Mouse (Mus musculus) limb, embryonic 15.5 days (tissue): ENCODE measurements at regions not wholly inside any gene's neighbourhood (a gene's known extent, or its start where the extent isn't known, plus 50 kb on each side); places are given as distances from the start of the nearest gene placed in this dataset.
A peak's percentile ranks its signal among the peaks of the same experiment; 100 is the strongest.

Experiments used
- ATAC-seq: fragments of 200-750 bp; cut with Nextera tagmentation; 2 replicates; pipeline ENCODE4 v1.8.0; 2017; ENCODE audit warnings: low read depth, moderate TSS enrichment; ENCODE audit not compliant: insufficient number of reproducible peaks, low FRiP score, low TSS enrichment
- H3K27ac ChIP-seq: fragments of 300-500 bp; sonication (generic); 2 replicates; pipeline ENCODE4 v1.5.1; 2015; ENCODE audit warnings: moderate library complexity, mild to moderate bottlenecking, inconsistent platforms
- H3K27me3 ChIP-seq: fragments of 300-500 bp; sonication (generic); 2 replicates; pipeline ENCODE4 v1.6.1; 2015; ENCODE audit warnings: inconsistent platforms
- H3K36me3 ChIP-seq: fragments of 300-500 bp; sonication (generic); 2 replicates; pipeline ENCODE4 v1.6.1; 2015; ENCODE audit warnings: inconsistent platforms
- H3K4me1 ChIP-seq: fragments of 300-500 bp; sonication (generic); 2 replicates; pipeline ENCODE4 v1.6.1; 2015; ENCODE audit warnings: inconsistent platforms
- H3K4me2 ChIP-seq: fragments of 300-500 bp; sonication (generic); 2 replicates; pipeline ENCODE4 v1.6.1; 2015; ENCODE audit warnings: mild to moderate bottlenecking, inconsistent platforms
- H3K4me3 ChIP-seq: fragments of 300-500 bp; sonication (generic); 2 replicates; pipeline ENCODE4 v1.5.1; 2015; ENCODE audit warnings: mild to moderate bottlenecking, inconsistent platforms
- H3K9ac ChIP-seq: fragments of 300-500 bp; sonication (generic); 2 replicates; pipeline ENCODE4 v1.6.1; 2015; ENCODE audit warnings: inconsistent platforms
- H3K9me3 ChIP-seq: fragments of 300-500 bp; sonication (generic); 2 replicates; pipeline ENCODE4 v1.6.1; 2016; ENCODE audit warnings: inconsistent platforms
- WGBS: fragments of 180-500 bp; shearing (Covaris S2); methylation state at CpG from one replicate; pipeline ENCODE4 v1.1.7; 2015; 5-methylcytosine and 5-hydroxymethylcytosine counted together

DNA sequence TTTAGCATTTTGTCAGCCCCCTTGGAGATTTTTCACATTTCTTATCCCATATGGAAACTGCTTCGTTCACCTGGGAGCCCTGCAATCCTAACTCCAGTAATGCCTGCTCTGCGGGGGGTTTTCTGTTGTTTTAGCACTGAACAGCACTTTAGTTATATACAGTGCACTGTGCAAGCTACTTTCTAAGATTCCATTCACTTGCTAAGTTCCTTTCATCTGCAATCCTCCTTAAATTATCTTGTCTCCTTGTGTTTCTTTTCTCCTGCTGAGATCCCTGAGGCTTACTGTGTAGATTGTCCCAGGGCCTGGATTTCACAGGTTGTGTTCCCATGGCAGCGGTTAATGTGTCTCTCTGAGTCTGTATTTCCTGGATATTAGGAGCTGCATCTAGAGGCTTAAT, 173.3 kb upstream of the Elac2 start:
- no peak overlapping the region for H3K27ac ChIP-seq
- no peak overlapping the region for H3K4me3 ChIP-seq
- 68% methylated on average over 3 of the region's 3 CpGs for WGBS
- H3K4me2 ChIP-seq, result no peak overlapping the region
- H3K9me3 ChIP-seq, result no peaks in the 10 kb centered on the region
- H3K36me3 ChIP-seq, result no peaks in the 10 kb centered on the region
- H3K9ac ChIP-seq, result no peak overlapping the region
- H3K4me1 ChIP-seq, result peaks cover 10% of the 10 kb centered on the region
- peaks cover 7% of the 10 kb centered on the region; the same call in 1 of the 2 replicates for H3K27me3 ChIP-seq
- no peak for ATAC-seq

DNA sequence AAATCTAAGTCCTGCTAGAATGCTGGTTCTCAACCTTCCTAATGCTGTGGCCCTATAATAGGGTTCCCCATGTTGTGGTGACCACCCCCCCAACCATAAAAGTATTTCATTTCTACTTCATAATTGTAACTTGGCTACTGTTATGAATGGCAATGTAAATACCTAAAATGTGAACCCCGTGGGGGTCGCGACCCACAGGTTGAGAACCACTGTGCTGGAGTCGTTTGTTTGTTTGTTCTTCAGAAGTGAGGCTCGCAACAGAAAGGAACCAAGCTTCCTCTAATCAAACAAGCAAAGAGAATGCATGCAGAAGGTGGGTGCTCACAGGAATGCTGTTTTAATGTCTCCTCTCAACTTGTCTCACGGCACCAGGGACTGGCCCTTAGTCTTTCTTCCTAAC, 166.4 kb upstream of the Elac2 start:
- Histone ChIP-seq H3K27ac (no peak overlapping the region), H3K4me3 (no peak overlapping the region), H3K4me1 (peaks cover 11% of the 10 kb centered on the region), H3K27me3 (no peaks in the 10 kb centered on the region), H3K36me3 (no peaks in the 10 kb centered on the region), H3K9ac (no peak overlapping the region), H3K4me2 (no peak overlapping the region), H3K9me3 (no peaks in the 10 kb centered on the region)
- 81% methylated on average over 6 of the region's 6 CpGs for WGBS
- no peak for ATAC-seq

DNA sequence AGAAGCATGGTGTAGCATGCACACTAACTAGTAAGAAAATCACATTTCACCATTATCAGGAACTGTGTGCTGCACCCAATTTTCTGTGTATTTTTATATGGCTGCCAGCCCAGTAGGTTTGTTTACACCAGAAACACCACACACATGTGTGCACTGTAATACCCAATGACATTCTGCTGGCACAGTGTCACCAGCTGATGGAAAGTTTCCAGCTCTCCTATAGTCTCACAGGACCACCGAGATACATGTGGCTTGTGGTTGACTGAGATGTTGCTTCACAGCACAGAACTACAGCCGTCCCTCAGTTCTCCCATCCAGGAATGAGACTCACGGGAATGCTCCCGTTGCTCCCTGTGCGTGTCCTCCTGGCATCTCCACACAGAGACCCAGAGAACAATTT, 149.4 kb upstream of the Elac2 start:
- H3K27ac ChIP-seq, result no peak overlapping the region
- peaks cover 14% of the 10 kb centered on the region; the same call in 1 of the 2 replicates for H3K27me3 ChIP-seq
- H3K4me2 ChIP-seq, result no peak overlapping the region
- no peaks in the 10 kb centered on the region for H3K9me3 ChIP-seq
- no peak overlapping the region for H3K4me3 ChIP-seq
- no peaks in the 10 kb centered on the region for H3K36me3 ChIP-seq
- no peak overlapping the region for H3K9ac ChIP-seq
- 38% methylated on average over 5 of the region's 5 CpGs for WGBS
- peaks cover 14% of the 10 kb centered on the region for H3K4me1 ChIP-seq
- no peak for ATAC-seq

DNA sequence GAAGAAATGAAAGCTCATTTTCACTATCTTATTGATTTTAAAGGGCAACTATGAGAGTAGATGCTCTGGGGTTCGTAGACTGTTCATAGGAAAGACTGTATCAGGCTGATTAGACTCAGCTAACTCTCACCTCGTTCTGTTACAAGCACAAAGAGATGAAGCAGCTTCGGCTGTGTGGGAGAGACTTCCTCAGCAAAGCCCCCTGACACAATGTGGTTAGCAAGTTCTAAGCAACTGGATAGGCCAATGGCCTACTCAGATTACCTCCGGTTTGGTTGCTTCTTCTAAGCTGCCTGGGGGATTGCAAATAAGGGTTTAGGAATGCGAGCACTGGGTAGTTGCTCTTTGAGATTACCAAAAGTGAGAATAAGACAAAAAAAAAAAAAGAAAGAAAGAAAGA, 146.4 kb upstream of the Elac2 start:
- WGBS, result 59% methylated on average over 5 of the region's 5 CpGs
- Histone ChIP-seq H3K27ac (no peak overlapping the region), H3K4me3 (no peak overlapping the region), H3K9me3 (no peaks in the 10 kb centered on the region), H3K4me1 (peaks cover 16% of the 10 kb centered on the region), H3K4me2 (no peak overlapping the region), H3K36me3 (no peaks in the 10 kb centered on the region), H3K27me3 (peaks cover 14% of the 10 kb centered on the region; the same call in 1 of the 2 replicates), H3K9ac (no peak overlapping the region)
- ATAC-seq, result no peak

DNA sequence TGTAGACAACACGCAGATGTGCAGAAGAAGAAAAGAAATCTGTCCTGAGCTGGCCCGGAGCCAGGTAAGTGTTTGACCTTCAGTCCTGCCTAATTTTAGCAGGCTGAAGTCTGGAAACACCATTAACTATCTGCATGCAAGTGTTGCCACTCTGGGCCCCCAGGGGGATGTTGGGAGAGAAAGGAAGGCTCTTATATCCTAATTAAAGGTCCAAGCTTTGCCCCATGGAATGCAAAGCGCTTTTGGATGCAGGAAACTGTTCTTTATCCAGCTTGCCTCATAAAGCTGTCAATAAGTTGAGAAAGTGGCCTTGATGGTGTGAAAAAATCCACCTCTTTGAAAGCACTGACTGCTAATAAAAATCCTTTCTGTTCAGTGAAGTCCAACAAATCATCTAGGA, 145.1 kb upstream of the Elac2 start:
- WGBS, result 10% methylated on average over 3 of the region's 3 CpGs
- Histone ChIP-seq H3K9ac (no peak overlapping the region), H3K27ac (no peak overlapping the region), H3K36me3 (no peaks in the 10 kb centered on the region), H3K4me3 (no peak overlapping the region), H3K9me3 (no peaks in the 10 kb centered on the region), H3K4me1 (peaks cover 16% of the 10 kb centered on the region), H3K4me2 (no peak overlapping the region), H3K27me3 (peaks cover 16% of the 10 kb centered on the region; the same call in 1 of the 2 replicates)
- ATAC-seq, result no peak

DNA sequence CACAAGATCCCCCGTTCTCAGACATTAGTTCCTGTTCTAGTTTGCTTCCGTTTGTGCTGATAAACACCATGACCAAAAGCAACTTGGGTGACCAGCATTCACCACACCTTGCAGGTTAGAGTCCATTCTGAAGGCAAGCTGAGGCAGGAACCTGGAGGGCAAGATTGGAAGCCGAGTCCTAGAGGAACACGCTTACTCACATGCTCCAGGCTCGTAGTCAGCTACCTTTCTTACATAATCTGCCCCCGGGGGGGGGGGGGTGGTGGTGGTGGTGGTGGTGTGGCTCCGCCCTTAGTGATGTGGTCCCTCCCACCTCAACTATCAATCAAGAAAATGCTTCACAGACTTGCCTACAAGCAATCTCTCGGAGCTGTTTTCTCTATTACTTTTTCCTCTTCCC, 142.1 kb upstream of the Elac2 start:
- Histone ChIP-seq H3K9me3 (no peaks in the 10 kb centered on the region), H3K4me2 (no peak overlapping the region), H3K4me1 (peaks cover 16% of the 10 kb centered on the region), H3K36me3 (no peaks in the 10 kb centered on the region), H3K27ac (no peak overlapping the region), H3K4me3 (no peak overlapping the region), H3K9ac (no peak overlapping the region), H3K27me3 (peaks cover 18% of the 10 kb centered on the region; the same call in 1 of the 2 replicates)
- no peak for ATAC-seq
- 62% methylated on average over 8 of the region's 8 CpGs for WGBS

DNA sequence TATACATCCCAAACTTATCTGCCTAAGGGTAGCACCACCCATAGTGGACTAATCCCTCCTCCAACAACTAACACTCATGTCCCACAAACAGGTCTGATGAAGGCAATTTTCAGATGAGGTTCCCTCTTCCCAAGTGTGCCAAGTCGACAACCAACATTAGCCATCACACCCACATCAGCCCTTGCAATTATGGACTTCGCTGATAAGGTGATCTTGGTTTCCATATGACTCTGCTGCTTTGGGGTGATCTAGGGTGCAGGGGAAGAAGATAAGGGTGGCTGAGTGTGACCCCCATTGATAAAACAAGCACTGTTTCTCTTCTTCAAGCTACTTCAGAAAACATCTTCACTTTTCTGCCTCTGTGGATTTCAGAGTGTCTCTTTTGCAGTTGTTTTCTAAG, 137.7 kb upstream of the Elac2 start:
- ATAC-seq, result no peak
- Histone ChIP-seq H3K4me1 (no peaks in the 10 kb centered on the region), H3K9ac (no peak overlapping the region), H3K27ac (no peak overlapping the region), H3K4me2 (no peak overlapping the region), H3K4me3 (no peak overlapping the region), H3K9me3 (no peaks in the 10 kb centered on the region), H3K36me3 (no peaks in the 10 kb centered on the region), H3K27me3 (peaks cover 10% of the 10 kb centered on the region; the same call in 1 of the 2 replicates)
- 93% methylated on average over 2 of the region's 2 CpGs for WGBS

DNA sequence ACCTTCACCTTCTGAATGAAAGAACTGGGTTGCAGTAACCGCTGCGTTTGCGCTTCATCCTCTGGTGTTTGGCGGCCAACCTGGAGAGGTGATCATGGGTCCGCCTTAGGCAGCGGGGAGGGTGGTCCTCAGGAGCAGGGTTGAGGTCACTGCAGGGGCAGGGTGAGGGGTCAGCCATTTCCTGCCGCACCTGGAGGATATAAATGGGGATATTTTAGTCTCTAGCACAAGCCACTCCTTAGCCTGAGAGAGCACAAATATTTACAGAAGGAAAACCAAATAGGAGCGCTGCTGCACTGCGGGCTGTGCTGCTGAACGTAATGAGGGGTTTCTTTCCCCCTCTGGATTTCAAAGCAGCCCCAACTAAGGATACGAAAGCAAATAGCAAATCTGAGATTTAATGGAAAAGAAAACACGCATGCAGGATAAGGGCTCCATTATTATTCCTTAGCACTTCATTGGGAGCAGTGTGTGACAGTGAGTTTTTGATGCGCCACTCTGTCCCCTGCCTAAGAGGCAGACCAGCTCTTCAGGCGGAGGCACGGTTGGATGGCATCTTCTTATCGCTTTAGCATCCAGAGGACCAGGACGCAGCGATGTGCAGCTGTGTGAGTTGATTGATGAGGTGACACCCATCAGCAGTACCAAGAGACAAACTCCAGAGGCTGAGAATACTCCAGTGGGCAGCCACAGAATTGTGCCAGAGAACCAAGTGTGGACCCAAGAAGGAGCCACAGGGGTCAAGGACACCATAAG, 135.9 kb upstream of the Elac2 start:
- H3K27ac ChIP-seq, result no peak overlapping the region

DNA sequence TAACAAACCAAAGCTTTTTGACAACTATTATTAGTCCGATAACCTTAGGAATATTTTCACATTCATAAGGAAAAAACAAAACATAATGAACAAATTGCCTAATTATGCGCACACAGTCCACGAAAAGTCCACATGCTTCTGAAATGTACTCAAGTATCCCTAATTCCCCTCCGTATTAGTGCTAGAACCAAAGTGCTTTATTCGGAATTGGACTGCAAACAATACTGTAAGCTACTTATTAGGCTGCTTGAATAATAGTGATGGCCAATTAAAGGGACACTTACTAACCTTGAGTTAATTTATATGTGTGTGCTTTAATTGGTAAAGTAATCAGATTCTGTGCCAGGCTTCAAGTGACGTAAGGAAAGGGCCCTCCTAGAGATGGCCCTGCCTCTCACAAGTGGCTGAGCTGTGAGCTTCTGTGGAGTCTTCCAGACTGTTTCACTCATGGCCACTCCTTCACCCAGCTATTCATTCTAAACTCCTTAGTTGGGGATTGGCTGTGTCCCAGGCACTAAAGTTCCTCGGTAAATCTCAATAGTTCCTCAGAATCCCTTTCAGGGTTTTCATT, 132.2 kb upstream of the Elac2 start:
- Histone ChIP-seq H3K9me3 (no peaks in the 10 kb centered on the region), H3K36me3 (no peaks in the 10 kb centered on the region), H3K4me2 (no peak overlapping the region), H3K9ac (no peak overlapping the region), H3K27me3 (no peaks in the 10 kb centered on the region), H3K4me1 (no peaks in the 10 kb centered on the region), H3K27ac (no peak overlapping the region), H3K4me3 (no peak overlapping the region)
- 83% methylated on average over 7 of the region's 7 CpGs for WGBS
- no peak for ATAC-seq

More for the DNA sequence above, 135.9 kb upstream of the Elac2 start:
- Histone ChIP-seq H3K36me3 (no peaks in the 10 kb centered on the region), H3K9ac (no peak overlapping the region), H3K4me3 (no peak overlapping the region), H3K4me1 (no peaks in the 10 kb centered on the region), H3K4me2 (no peak overlapping the region), H3K27me3 (peaks cover 10% of the 10 kb centered on the region; the same call in 1 of the 2 replicates), H3K9me3 (no peaks in the 10 kb centered on the region)
- ATAC-seq, result peak; percentile 40; the same call in 1 of the 2 replicates
- 53% methylated on average over 18 of the region's 18 CpGs for WGBS

DNA sequence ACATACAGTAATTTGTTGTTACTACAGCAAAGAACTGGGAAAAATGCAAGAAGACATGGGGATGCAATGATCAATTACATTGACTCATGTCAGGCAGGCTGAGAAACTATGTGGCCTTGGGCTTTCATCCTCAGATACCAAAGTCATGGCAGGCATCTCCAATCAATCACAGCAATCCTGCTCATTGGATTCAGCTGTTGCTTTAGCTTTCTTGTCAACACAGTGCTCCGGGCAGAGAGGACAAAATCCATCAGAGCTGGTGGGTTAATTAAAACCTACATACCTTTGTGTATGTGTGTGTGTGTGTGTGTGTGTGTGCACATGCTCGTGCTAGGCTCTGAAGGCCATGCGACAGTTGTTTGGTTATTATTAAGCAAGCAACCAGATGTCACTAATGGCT, 119.2 kb upstream of the Elac2 start:
- Histone ChIP-seq H3K36me3 (no peaks in the 10 kb centered on the region), H3K27ac (no peak overlapping the region), H3K4me2 (no peak overlapping the region), H3K9ac (no peak overlapping the region), H3K4me3 (no peak overlapping the region), H3K4me1 (no peaks in the 10 kb centered on the region), H3K9me3 (no peaks in the 10 kb centered on the region), H3K27me3 (no peaks in the 10 kb centered on the region)
- WGBS, result 23% methylated on average over 3 of the region's 3 CpGs
- ATAC-seq, result no peak

DNA sequence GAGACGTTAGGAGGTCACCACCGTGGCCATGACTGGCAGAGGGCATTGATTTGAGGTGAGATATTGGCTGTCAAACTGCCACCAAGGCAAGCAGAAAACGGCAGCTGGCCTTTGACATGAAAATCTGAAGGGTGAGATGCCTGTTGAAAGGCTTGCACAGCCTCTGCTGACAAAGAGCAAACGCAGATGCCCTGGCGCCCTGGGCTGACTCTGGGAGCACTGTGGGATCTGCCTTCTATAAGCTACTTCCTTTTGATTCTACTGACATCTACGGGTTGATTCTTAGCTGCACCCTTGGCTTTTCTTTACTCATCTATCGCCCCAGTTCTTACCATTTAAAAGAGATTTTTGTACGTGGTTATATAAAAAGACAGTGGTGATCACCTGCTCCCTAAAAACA, 98.2 kb upstream of the Elac2 start:
- no peaks in the 10 kb centered on the region for H3K27me3 ChIP-seq
- no peaks in the 10 kb centered on the region for H3K9me3 ChIP-seq
- no peaks in the 10 kb centered on the region for H3K4me1 ChIP-seq
- ATAC-seq, result no peak
- no peak overlapping the region for H3K4me3 ChIP-seq
- no peaks in the 10 kb centered on the region for H3K36me3 ChIP-seq
- H3K27ac ChIP-seq, result no peak overlapping the region
- H3K4me2 ChIP-seq, result no peak overlapping the region
- WGBS, result 37% methylated on average over 8 of the region's 8 CpGs
- no peak overlapping the region for H3K9ac ChIP-seq

DNA sequence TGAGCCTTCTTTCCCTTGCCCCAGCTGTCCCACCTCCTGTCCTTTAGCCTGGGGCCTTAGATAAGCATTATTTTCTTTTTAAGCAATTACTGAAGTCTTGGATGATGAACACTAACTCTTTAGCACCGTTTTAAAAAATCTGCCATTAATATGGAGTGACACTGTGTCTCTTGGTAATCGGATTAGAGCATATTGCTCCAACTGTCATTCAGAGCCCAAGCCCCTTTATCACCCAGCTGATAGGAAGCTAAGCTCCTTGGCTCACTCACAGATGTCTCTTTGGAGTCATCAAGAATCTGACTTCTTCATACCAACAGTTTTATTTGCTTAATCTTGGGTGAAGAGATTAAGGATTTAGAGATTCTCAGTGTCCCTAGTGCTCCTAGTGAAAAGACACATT, 94.3 kb upstream of the Elac2 start:
- Histone ChIP-seq H3K9me3 (no peaks in the 10 kb centered on the region), H3K4me3 (no peak overlapping the region), H3K27me3 (0 out of 2 replicates have a peak, but pooled peaks cover 4% of the 10 kb centered on the region), H3K27ac (no peak overlapping the region), H3K9ac (no peak overlapping the region), H3K36me3 (no peaks in the 10 kb centered on the region), H3K4me2 (no peak overlapping the region), H3K4me1 (no peaks in the 10 kb centered on the region)
- no peak for ATAC-seq
- 69% methylated on average over 2 of the region's 2 CpGs for WGBS
